Mouse (Mus musculus): ENCODE data around the gene Lyrm7. TPM values are rescaled to one million over a fixed set of nuclear protein-coding genes. Genes with fewer than 3 reads are reported as not detected.

The Lyrm7 gene
- total RNA-seq, 4 experiments from 2014 or later, result 3.4 to 14.4 (median 9.6) TPM

DNA sequence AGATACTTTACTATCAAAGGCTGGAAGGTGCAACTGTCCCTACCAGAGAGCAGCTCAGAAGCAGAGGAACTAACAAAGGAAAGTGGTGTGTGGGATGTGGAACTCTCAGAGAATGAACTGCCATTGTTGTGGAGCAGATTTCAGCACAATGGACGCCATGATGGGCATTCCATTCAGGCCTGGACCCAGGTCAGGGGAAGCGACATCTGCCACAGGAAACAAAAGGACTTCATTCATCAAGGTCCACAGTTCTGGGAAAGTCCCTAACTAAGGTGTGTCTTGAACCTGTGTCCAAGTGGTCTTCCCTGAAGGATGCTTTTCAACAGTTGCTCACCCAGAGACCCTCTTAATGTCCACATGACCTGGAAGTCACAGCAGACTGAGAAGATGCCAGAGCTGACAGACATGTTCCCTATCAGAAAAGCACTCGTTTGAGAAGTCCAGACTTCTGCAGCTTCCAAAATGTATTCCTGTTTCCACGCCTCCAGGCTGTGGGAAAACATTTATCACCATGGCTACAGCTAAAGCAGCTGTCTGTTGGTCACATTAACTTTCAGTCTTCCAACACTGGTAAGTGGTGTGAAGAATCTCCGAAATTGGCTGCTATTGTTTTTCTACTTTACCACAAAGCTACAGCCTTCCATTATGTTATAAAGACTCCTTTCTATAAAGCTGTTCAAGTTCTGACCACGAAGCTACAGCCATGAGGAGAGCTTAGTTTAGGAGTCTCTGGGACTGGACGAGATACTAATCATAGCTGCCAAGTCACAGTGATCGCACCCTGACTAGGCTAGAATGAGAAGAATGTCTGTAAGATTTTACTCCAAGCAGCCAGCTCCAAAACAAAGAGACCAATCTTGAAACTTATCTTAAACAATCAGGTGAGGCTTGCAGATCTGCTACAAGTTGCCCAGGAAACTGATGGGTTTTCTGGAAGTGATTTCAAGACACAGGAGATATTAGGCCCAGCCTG is 15.0 kb downstream of the Lyrm7 start:
- no peak for DNase-seq

DNA sequence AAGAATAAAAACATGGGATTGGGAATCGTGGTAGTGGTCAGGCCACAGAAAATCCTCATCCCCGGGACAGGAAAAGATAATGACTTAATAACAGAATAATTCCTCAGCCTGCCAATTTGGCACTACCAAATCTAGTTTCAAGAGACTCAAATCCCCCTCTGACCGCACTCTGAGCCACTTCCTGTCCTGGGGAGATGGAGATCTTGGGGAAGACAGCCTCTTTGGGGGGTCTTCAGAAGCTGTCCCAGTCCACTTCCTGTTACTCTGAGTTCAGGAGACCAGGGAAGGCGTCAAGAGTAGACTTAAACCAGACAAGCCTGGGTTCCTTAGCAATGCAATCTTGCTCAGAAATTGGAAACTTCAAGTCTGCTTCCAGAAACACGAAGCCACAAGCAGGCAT is 15.8 kb downstream of the Lyrm7 start:
- DNase-seq, result no peak

DNA sequence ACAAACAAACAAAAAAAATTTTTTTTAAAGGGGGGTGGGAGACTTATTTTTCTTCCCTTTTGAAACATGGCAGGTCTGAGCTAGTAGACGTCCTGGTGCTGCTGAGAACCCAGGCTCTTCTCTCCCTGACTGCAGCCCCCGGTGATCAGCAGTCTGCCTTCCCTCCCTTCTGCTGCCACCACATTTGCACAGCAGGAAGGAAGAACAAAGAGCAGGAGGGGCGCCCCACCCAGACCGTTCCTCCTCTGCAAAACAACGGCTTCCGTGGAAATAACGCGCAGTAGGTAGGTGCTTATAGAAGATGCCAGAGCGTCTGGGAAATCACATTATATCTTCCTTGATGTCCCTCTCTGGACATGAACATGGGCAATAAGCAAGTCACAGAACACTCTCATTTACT is 16.3 kb downstream of the Lyrm7 start:
- DNase-seq, result no peak

DNA sequence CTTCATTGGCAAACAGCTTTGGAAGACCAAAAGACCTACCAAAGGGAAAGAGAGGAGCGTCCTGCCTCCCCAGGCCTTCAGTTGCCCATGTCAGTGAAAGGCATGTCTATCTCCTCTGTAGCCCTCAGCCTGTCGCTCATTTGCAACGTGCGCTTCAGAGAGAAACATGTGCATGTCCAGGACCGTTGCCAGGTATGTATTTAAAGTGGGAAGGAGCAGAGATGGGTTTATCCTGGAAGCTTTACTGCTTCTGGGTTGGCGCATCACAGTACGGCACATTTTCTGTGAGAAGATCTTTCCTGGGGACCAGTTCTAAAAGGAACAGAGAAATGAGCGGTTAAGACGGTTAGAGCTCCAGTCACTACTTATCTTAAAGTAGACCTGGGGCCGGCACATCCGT is 19.8 kb downstream of the Lyrm7 start:
- DNase-seq, result no peak

DNA sequence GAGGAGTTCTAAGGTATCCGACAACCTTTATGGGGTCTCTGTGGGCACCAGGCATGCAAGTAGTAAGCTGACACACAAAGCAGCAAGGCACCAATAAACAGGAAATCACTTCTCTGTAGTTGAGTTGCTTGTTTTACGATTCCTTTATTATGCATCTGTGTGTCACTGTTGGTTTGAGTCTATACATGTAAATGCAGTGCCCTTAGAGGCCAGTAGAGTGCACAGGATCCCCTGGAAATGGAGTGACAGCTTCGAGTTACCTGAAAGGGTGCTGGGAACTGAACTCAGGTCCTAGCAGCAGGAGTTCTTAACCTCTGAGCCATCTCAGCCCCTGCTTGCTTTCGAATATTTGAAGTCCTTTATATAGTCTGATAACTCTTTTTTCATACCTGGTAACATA is 21.0 kb downstream of the Lyrm7 start:
- no peak for DNase-seq

DNA sequence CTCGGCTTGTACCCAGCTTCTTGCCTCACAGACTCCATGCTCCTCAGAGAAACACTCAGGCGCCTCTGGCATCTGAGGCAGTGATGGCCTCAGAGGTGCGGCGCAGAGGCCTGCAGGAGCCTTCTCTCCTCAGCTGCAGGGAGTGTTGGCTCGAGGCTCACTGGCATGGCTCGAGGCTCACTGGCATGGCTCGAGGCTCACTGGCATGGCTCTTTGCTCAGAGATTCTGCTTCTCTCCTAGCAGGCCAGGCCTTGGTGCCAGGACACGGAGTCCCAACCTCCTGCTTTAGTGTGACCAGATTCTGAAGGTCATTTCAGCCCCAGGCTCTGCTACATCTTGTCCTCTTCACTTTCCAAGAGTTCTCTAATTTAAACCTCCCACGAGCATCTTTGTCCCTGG is 24.6 kb downstream of the Lyrm7 start:
- DNase-seq, result no peak

DNA sequence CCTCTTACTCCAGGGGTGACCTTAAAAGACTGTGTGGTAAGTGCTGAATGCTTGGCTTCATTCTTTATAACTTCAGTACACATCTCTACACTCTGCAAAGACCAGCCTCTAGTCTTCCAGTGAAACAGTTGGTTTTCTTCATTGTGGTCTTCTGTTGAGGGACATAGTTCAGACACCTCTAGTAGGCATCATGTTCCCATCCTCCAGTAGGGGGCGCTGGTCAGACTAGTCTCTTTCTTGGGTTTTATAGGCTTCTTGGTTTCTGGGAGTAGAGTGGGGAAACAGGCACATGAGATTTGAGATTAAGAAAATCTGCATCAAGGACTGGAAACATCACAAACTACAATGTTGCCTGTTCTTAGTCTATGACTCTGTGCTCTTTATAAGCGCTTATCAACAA is 26.1 kb downstream of the Lyrm7 start:
- no peak for DNase-seq

DNA sequence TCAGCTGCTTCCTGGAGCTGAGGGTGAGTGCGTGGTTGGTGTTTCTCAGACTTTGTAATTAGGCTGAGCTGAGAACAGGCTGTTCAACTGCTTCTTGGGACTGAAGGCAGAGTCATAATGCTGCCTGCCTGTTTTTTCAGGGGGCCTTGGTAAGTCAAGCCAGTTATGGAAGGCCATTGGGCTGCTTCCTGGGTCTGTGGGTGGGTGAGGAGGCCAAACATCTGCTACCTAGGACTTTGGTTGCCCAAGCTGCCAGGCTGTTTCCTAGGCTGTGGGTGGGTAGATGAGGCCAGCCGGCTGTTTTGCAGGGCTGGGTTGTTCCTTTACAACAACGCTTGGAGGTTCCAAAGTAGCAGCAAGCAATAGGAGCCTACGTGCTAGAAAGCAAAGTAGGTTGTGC is 26.9 kb downstream of the Lyrm7 start:
- no peak for DNase-seq

DNA sequence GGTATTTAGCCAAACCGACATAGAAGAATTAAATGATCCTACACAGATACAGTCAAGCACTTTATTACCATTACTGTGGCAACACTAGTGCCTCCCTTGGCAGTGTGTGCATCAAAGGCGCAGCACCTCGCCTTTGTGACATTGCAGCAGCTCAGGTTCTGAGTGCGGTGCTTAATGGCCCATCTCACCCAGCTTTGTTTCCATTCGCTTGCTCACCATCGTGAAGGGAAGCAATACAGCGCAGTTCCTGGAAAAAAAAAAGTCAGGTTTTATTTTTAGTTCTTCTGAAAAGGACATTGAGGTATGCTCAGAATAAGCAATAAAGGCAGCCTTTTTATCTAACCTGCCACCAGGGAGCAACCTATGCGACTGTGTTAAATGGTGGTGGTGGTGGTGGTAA is 33.9 kb downstream of the Lyrm7 start:
- DNase-seq, result no peak

DNA sequence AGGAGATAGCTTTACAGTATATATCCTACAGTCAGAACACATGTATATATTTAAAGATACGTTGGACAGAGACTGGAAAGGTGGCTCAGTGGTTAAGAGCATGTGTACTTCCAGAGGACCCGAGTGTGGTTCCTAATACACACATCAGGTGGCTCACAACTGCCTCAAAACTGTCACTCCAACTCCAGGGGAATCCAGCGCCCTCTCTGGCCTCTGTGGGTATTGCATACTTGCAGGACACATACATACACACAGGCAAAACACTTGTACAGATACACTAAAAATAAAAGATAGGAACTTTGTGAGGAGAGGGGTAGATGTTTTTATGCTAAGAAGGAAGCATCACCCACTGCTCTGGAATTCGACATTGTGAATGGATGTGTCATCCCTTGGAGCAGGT is 34.9 kb downstream of the Lyrm7 start:
- DNase-seq, result no peak

DNA sequence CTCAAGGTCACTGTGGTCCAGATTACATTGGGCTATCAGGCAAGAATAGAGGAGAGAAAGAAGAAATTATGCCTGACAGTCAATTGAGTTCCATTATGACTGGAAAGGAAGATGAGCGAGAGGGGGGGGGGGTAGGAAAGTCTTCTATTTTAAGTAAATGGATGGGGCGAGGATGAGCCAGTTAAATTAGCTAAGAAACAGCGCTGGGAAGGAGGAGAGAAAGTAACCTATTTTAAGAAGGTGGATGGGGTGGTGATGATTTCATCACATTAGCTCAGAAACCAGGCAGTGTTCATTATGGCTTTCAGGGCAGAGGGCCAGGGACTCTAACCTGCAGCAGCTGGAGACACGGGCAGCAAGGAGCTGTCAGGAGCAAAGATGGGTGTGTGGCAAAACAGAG is 37.2 kb downstream of the Lyrm7 start:
- DNase-seq, result no peak

DNA sequence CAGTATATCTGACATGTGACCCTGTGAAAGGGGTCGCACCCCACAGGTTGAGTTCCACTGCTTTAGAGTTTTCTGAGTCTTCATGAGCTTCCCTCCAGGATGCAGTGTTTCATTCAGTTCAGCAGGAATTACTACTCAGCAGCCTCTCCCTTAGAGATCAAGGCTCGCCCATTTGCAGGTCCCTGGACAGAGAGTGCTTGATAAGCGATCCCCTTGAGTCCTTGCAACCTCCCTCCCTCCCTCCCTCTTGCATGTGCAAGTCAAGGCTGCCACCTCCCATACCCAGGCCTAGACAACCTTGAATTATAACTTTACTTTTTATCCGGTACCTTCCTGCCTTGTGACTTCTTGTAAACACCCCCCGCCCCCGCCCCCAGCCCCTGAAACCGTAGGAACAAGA is 41.2 kb downstream of the Lyrm7 start:
- DNase-seq, result no peak

DNA sequence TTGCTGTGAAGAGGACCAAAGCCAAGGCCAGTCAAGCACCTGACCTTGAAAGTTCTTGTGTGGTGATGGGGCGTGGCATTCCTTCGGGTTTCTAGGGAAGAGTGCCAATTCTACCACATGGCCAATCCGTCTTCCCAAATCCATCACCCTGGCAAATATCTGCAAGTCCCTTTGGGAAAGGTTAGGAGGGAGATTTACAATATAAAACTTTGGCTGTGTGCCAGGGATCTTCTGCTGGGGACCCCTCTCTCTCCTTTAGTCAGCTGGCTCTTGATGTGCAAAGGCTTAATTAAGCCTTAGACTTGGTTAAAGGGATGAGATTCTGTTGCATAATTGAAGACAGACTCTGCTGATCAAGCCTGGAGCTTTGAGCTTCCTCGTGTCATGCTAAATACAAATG is 43.3 kb downstream of the Lyrm7 start:
- no peak for DNase-seq

DNA sequence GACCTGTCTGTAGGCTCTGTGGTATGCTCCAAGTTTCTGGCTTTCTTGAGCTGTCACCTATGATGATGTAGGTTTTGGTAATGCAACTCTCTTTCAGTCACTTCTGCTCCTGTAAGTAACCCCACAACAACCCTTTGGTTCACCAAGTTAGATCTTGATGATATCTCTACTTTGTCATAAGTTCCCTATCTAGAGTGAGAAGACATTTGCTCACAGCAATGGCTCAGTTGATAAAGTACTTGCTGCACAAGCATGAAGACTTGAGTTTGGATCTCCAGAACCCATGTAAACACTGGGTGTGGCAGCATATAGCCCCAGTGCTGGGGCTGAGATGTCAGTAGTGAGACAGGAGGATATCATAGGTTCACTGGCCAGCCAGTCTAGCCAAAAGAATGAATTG is 45.1 kb downstream of the Lyrm7 start:
- DNase-seq, result no peak

DNA sequence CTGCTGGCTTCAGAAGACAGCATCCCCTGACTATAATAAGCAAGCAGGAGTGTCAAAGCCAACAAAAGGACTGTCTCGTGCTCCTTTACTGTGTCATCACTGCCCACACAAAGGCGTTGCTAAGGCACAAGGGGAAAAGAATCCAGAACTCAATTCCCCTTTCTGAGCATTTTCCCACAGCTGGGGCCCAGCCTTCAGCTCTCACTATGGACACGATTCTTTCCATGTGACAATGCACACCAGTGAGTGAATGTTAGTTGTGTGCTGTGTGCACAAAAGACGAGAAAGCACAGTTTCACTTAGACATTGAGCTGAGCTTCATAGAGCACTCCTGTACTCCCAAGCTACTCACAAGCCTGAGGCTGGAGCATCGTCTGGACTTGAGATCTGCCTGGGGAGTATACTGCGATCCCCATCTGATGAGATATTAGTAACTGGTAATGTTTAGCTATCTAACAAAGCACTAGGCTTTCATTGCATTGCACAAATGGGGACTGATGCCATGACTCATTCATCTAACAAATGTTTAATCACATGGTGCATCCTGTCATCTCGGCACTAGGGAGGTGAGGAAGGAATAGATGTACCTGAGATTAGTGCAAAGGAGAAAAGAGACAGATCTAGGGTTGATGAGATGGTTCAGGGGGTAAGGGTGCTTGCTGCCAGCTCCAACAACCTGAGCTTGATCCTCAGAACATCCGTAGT is 47.8 kb downstream of the Lyrm7 start:
- no peak for DNase-seq

DNA sequence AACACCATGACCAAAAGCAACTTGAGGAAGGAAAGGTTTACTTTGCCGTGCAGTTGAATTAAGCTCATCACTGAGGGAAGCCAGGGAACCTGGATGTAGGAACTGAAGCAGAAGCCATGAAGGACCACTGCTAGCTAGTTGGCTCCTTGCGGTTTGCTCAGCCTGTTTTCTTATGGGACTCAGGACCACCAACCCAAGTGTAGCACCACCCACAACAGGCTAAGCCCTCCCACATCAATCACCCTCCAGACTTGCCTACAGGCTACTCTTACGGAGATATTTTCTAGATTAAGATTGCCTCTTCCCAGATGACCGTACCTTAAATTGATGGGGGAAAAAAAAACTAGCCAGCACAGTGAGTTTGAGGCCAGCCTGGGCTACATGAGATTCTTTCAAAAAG is 48.4 kb downstream of the Lyrm7 start:
- DNase-seq, result no peak

DNA sequence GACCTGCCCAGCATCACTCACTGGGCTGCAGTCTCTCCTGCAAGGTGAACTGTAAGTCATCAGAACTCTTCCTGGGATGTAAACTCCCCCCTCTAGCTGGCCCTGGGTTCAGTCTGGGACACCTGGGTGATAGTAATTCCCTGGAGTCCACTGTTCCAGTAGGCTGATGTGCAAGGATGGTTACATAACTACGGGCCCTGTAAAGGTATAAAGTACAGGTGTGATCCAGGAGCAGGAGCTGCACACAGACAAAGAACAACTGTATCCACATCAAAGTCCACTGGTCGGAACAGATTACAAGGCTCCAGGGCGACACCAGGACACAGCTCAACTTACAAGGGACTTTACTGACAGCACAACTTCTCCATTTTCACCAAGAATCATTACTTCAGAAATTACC is 49.7 kb downstream of the Lyrm7 start:
- no peak for DNase-seq

DNA sequence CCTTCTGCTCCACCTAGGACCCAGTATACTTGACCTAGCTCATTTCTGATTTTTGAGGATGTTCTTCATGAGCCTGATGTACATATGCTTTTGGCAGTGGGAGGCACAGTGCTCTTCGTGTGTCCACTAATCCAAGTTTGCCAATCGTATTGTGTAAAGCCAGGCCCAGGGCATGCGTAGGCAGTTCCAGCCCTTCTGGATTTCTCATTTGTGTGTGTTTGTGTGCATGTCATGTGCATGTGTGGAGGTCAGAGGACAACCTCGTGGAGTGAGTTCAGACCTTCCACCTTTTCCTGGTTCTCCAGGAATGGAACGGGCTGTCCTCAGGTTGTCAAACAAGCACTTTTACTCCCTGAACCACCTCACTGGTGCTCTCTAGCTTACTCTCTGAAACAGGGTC is 51.1 kb downstream of the Lyrm7 start:
- DNase-seq, result no peak

DNA sequence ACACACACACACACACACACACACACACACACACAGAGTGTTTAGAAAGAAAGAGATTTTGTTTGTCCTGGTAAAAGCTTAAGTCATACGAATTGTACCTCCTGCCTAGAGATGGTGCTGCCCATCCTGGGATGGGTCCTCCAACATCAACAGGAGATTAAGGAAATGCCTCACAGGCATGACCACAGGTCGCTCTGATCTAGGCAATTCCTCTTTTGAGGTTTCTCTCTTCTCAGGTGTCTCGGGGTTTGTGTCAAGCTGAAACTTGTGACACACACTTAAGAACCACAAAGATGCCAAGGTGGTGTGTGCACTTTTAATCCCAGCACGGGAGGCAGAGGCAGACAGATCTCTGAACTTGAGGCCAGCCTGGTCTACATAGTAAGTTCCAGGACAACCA is 52.5 kb downstream of the Lyrm7 start:
- no peak for DNase-seq

DNA sequence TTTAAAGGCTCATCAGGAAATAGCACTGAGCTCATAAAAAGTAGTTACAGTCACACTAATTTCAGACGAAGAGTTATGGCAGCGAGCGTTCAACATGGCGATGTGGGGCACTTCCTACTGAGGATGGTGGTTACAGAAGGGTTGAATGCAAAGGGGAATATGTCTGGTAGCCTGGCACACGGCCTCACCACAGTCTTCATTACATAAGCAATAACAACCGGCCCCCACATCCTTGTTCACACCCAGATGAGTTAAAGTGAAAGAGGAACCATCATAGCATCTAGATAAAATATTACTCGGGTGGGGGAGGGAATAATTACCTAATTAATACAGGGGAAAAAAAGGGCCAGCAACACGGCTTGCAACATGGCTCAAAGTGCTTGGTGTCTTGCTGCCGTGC is 53.0 kb downstream of the Lyrm7 start:
- no peak for DNase-seq

DNA sequence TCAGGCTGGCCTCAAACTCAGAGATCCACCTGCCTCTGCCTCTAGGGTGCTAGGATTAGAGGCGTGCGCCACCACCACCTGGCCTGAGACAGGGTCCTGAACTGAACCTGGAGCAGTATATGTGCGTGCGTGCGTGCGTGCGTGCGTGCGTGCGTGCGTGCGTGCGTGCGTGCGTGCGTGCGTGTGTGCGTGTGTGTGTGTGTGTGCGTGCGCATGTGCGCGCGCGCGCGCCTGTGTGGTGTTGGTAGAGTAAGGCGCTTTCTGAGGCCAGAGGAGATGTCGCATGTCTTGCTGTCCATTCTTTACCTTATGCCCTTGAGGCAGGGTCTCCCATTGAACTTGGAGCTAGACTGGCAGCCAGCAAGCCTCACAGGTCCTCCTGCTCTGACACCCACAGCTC is 53.8 kb downstream of the Lyrm7 start:
- no peak for DNase-seq

DNA sequence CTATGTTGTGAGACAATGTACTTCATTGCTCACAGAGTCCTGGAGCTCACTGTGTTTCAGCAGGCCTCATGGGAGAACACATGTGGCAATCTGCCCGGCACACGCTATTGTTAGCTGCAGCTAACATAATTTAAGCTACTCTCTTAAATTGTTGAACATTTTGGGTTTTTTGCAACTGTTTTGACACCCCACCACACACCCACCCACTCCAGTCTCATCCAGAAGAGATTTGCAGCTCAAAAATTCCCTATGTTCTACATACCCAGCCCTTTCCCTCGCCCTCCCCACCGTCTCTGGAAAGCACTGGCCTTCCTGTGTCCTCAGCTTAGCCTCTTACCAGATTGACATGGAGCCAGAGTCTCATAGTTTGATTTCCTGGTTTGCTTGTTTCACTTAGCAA is 55.5 kb downstream of the Lyrm7 start:
- no peak for DNase-seq

DNA sequence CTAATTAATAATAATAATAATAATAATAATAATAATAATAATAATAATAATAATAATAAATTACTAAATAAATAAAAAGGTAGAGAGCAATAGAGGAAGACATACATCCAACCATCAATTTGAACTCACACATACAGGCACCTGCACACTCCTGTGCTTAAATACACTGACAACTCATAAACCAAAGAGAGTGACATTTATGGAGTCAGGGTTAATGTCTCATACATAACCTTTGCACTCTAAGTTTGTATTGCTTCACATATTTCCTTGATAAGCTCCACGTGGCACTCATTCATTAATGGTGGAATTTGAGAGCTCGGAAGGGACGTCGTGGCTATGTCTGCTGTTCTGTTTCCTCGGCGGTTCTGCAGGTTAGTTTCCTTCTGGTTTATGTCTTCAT is 58.1 kb downstream of the Lyrm7 start:
- DNase-seq, result no peak
